Mouse (Mus musculus) left cerebral cortex, adult 11 months (tissue): Measurements from ENCODE around the gene Plxna4.

Experiments
- DNase-seq: peaks from one replicate; pipeline ENCODE4 v3.0.0; 2022; ENCODE audit warnings: low spot score

Plxna4 gene

DNA sequence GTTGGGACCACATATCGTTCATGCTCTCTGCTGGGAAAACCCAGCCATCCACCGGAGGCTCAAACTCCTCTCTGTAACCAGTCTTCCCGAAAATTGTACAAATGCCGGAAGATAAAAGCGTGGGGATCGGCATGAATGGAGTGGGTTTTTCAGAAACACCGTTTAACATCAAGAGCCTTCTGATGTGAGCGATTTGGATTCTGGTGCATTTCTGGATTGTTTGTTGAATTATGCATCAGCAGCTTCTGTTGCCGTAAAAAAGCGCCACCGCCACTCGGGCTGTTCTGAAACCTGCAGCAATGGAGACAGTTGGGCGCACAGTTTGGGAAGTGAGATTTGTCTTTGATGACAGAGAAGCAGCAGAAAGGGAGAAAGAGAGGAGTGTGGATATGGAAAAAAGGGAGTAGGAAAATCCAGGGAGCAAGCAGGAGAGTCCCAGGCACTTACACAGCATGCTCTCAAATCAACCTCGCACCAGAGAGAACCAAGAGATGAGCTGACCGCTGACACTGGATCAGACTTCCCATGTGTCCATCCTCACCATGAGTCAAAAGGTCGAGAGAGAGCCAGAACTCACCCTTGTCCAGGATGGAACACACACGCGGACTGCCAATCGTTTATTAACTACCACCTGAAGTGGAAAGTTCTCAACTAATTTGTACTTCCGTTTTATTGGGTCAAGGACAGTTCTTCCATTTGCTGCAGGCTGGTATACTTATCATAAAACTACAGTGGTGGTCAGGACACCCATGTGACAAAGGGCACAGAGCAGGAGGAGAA is 181.5 kb downstream of the Plxna4 start:
- no peak for DNase-seq

DNA sequence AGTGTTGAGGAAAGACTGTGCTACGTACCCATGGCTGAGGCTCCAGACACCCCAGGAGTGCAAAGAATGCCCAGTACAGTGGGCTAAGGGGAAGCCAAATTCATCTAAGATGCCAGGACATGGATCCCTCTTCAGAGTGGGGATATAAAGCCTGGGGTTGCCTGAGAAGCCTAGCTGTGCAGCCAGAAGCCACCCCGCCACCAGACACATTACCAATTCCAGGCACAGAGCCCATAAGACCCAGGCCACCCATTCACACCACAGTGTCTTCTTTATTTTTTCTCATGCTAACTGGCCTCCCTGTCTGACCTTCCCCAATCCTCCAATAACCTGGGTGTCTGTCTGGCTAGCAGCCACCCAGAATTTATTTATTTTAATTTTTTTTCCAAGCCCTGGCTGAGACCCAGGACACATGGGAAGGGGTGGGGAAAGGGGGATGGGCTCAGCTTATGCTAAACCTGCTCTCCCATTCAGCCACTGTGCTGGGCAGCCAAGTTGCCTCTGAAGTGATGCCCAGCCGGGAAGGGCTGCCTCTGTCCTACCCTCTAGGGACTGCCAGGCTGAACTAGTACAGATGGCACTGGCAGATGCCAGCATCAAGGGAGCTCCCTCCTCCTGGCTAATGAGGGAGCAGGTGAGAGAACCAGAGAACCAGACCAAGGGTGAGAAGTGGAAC is 185.3 kb downstream of the Plxna4 start:
- DNase-seq = no peak

DNA sequence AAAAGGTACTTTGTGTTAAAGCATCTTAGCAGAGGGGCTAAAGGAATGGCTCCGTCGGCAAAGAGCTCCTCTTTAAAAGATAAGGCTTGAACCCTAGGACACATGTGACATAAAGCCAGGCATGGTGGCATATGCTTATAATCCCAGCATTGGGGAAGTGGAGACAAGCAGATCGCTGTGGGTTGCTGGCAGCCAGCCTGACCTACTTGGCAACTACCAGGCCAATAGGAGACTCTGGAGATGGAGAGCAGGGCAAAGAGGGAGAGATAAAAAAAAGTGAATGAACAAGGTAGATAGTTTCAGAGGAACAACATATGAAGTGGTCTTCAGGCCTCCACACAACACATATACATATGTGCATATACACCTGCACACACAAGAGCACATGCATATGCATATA is 189.7 kb downstream of the Plxna4 start:
- DNase-seq = no peak

DNA sequence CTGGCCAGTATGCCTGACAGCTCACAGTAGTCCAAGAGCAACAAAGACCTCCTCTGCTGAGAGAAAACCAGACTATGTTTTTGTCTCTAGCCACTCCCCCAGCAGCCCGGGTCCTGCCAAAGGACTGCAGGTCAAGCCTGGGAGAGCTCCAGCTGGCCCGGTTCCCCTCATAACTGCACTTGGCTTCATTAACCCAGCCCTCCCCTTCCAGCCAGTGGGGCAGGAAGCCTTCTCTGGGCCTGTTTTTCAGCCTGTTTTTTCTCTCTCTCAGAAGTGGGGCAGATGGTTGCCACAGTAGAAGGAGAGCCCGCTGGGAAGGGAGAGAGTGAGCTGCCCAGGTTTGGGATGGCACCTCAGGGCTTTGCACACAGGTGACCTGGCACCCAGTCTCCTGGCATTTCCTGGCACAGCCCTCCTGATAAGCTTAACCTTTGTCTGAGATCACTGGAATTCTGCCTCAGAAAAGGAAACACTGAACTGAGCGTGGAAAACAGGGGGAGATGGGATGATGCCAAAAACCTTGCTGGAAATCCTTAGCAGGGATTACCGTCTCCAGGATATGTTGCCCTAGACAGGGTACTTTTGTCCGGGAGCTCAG is 190.8 kb downstream of the Plxna4 start:
- peak; percentile 27 for DNase-seq

DNA sequence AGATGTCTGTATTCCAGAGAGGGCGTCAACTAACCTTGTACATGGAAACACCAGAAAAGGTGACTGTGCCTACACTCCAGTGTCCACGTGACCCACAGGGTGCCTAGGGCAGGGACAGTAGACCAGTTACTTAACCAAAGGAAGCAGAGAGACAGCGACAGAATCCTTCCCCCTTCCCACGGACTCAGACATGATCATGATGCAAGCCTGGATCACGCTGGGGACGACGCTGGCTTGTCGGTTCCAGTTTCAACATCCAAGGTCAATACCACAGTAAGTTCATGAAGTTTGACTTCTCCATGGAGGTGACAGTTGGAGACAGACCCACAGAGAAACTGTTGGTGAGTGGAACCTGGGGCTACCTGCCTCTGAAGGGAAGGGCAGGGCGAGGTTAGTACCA is 192.6 kb downstream of the Plxna4 start:
- DNase-seq = no peak

DNA sequence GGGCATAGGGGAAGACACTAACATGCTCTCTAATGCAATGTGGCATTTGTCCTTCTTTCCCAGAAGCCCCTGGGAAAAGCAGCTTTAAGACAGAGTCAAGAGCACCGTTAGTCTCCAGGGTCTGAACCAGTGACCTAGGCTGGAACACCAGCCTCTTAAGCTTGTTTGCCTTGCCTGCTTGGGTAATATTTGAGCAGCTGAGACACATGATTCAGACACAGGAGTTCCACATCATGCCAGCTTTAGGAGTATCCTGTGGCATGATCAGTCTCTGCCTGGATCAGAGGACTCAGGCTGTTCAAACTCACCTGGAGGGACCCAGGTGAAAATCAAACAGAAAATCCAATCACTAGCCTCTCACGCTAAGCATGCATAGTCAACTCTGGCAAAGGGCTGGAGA is 195.7 kb downstream of the Plxna4 start:
- DNase-seq = no peak

DNA sequence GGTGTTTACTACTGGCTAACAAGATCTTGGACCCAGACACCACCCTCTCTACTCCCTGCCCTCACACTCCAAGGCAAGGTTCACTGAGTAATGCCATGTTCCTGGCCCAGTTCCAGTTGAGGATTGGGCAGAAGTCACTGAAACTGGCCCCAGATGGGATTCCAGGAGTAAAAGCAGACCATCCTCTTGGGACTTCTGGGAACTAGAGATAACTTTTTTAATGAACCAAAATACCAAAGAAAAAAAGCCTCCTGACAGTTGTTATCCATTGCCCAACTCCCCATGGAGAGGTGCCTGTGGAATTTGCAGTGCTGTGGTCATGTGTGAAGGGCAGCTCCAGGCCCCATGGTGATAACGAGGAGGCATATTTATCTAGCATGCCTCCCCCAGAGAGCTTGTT is 199.7 kb downstream of the Plxna4 start:
- no peak for DNase-seq

DNA sequence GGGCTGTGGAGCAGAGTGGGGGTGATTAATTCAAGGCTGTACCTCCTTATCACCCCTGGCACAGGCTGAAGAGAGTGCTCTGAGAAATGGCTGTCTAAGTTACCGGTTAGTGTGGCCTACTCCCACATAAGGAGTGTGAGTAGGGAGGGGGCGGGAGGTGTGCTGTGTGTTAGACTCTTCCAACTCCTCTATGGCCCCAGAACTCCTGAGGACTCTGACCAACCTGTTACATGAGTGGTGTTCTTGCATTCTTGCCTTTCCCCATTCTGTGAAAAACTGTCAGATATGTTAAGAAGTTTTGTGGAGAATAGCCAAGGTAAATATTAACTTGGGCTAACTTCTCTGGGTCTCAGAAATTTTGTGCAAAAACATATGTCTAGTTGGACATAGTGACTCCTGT is 201.1 kb downstream of the Plxna4 start:
- no peak for DNase-seq

DNA sequence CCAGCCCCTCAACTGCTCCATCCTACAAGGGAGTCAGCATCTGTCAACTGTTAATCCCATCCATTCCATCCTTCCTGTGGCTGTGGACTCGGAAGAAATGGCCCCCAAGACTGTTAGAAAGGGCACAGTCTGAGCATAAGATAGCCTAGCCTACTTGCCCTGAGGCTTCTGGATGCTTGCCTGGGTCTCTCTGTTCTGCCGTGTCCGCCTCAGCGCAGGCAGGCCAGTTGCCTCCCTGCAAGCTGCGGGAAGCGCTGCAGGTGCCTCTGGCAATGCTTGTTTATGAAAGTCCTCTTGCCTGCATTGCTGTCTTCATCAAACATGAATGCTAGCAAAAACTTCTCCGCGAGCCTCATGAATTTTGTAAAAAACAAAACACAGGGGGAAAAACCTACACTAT is 203.1 kb downstream of the Plxna4 start:
- no peak for DNase-seq

DNA sequence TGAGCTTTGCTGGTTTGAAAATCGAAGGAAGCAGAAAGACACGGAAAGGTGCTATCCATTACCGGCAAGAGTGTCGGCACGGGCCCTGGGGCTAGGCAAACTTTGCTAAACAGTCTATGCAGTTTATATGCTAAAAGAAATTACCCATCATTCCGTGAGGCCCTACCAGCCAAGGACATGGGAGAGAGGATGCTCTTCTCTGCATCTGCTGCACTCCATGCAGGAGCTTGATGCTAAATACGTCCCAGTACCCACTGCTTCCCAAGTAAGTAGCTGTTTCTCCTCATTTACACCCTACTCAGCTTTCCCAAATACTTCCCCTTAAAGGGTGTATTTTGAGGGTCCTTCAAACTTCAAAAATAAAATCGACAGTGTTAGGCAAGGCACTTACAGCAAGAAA is 203.6 kb downstream of the Plxna4 start:
- DNase-seq = no peak

DNA sequence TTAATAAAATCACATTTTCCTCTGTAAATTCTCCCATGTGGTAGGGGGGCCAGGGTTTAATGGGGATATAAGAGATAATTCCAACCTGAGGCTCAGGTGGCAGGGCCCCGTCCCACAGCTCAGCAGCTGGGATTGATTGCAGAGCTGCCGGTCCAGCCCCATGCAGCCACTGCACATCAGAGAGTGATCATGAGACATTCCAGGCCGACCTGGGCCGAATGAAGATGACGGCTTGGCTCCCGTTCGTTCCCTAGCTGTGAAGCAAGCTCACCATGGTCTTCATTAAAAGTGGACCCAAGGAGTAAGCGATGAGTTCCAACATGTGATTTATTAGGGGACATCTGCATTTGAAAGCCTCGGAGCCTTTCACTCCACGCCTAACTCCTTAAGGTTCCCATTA is 206.5 kb downstream of the Plxna4 start:
- no peak for DNase-seq

DNA sequence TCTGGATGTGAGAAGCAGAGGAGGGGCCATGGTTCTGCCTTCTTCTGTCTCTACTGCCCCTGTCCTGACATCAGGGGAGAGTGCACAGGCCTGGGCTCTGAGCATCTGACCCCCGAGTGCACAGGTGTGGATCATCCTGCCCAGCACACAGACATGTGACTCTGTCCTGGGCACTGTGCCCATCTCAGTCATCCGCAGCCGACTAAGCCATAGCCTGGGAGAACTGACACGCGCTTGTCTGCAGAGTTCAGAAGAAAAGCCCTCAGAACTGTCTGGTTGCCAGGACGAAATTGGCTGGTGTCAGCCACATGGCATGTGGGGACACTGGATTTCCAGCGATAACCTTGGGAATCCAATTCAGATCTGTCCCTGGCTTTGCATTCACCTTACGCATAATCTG is 210.8 kb downstream of the Plxna4 start:
- no peak for DNase-seq

DNA sequence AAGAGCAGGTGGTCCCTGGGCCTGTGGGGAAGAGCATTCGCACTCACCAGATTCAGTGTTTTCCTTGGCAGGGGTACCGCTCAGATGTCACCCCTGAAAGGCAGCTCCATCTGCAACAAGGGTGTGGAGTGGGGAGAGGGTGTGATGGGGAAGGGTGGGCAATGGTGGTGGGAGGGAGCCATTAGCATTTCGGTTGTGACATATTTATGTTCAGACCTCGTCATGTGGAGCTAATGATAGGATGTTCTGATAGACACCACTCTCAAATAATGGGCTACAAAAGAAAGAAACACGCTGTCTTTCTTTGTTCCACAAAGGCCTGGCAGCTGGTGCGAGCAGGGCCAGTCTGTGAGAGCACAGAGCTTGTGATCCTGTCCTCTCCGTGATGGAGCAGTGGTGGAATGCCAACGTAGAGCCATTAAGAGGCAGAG is 214.0 kb downstream of the Plxna4 start:
- DNase-seq = no peak

DNA sequence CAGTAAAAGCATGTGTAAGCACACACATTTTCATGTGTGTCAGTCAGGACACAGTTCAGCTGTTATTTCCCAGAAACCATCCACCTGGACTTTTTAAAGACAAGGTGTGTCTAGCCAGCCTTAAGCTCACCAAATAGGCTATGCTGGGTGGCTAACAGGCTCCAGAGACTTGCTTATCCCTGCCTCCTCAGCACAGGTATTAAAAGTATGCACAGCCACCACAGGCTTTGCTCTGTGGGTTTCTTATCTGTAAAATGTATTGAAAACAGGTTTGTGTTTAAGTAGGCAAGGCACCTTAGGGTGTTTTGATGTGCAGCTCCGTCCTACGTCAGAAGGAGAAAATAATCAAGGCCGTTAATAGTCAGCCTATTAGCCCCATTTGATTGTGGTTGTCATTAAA is 218.9 kb downstream of the Plxna4 start:
- no peak for DNase-seq

DNA sequence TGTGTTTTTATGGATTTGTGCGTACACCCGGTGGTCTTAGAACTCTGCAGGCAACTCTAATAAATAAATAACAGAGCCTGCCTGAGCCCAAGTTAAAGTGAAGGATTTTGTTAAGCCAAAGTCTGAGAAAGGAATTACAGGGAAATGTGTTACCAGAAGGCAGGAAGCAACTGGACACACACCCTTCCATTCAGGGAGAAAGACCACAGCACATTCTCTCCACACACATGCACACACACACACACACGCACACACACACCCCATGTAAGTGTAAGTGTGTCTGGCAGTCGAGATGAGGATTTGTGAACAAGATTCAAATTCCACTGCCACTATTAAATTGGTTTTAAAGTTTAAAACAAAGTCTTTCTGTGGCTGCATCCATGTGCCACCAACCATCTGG is 219.6 kb downstream of the Plxna4 start:
- DNase-seq = no peak

DNA sequence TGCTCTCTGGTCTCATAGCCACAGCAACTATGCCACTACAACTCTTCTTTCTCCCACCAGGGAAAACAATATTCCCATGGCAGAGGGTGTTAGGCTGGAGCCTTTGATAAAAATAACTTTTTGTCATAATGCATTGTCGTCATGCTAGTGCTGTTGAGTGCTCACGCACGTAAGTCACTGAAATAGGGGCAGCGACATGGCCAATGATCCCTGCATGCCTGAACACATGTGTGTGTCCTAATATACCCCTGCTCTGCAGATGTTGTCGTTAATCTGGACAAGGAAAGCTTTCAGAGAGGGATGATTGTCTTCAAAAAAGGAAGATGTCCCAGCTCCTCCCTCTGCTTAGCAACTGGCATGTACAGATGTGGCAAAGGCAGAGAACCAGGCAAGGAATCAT is 223.1 kb downstream of the Plxna4 start:
- no peak for DNase-seq

DNA sequence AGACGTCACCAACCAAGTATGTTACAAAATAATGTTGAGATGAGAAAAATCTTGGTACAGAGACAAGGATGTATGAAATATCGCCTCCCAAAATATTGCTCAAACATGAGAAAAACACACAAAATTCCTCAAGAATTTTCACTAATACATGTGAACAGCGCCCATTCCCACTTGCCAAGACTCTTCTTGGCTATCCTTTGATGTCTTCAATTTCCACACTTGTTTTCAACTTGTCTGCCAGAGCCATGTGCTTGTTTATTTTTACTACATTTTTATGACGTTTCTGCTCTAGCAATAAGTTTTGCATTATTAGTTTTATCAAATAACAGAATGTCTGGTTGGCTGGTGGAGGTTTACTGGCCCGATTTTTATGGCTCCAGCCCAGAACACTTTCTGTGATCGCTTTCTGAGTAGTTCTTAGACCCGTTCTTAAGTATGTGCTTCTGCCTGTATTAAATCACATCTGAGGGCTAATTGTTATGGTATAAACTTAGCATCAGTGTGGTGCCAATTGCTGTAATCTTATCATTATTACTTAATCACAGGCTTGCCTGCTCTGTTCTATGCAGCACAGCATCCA is 224.4 kb downstream of the Plxna4 start:
- DNase-seq = no peak

DNA sequence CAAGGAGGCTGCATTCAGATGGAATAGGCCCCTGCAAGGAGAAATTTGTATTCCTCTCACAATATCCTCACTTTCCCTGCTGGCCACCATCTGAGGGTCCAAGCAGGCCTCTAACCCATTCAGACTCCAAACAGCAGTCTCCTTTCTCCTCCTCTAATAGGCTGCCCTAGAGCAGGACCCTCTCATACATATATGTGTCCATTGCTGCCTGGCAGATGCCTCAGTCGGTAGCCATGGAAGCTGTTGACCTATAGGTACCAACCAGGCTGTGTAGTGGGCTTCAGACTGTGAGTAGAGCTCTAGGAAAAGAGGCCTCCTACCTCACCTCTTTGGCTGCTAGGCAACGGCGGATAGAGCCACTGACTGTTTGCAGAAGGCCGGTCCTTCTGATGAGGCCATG is 225.6 kb downstream of the Plxna4 start:
- no peak for DNase-seq

DNA sequence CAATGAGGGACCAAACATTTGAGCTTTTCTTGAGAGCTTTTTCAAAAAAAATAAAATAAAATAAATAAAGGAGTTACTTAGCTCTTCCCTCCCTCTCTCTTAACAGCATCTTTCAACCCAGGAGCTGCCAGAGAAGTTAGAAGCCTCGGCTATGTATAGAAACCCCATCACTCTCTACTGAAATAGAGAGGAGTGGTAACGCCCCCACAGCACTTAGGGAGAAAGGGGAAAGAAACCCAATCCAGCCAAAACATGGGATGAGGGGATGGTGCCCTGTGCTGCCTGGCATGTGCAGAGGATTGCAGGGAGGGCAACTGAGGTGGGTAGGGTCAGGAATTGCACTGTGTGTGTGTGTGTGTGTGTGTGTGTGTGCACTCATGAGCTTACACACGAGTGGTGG is 228.3 kb downstream of the Plxna4 start:
- peak; percentile 25 for DNase-seq

DNA sequence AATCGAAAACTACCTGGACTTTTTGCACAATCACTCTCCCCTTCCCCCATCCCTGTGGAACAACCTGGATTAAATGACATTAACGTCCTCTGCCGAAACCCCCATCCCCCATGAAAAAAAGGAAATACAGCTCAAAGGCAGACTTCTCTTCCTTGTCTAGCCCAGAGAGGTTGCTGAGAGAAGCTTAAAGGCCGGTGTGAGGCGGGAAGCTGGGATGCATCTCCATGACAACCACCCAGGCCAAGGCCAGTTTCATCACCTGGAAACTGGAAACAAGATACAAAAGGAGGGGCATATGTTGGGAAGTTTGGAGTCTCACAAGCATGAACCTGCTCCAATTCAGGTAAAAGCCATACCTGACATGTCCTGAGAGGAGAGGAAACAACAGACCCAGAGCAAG is 230.5 kb downstream of the Plxna4 start:
- DNase-seq = no peak

DNA sequence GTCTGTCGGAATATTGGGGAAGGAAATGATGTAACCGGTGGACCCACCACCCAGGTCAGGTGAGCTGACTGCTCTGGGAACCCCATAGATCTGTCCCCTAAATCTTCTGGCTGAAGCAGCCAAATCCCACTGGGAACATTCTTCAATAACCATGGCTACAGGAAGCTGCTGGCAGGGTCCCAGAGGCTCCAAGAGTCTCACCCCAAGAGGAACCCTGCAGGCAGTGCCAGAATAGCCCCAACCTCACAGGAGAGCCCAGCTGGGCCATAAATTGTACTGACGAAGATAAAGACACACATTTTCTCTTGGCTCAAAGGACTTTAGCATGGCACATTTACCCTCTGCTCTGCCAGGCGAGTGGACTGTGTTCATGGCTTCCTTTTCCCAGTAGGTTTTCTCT is 232.4 kb downstream of the Plxna4 start:
- DNase-seq = no peak

DNA sequence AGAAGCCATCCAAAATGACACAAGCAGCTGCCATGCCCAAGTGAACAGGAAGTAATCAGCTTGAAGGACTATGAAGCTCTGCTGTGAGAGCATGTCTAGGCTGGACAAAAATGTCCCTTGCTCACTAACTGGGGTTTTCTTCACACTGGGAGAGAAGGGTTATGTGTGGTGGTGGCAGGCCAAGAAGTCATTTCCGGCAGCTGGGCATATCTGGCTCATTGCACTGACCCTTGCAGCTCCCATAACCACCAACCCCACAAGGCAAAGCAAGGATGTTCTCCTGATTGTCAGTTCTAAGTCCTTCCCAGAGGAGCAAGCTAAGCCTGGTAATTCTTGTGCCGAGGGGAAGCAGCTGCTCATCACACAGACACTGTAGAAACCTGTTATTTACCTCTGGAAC is 239.0 kb downstream of the Plxna4 start:
- DNase-seq = no peak

DNA sequence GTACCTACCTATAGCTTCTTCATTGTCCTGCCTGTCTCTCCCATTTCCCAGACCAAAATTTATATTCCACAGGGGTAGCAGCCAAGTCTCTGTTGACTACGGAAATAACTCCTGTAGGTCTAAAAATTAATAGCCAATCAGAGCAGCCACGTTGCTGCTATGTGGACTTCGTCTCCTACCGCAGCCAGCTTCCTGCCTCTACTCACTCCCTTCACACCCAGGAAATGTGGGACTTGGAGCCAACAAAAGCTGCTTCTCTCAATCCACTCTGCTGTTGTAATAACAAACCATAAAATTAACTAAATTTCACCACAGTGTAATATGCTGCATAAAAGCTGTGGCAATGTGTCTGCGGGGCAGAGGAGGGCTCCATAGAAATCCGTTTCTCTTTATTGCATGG is 239.9 kb downstream of the Plxna4 start:
- no peak for DNase-seq
